Mouse (Mus musculus) forebrain, embryonic 13.5 days (tissue): ENCODE data around the gene Stoml3. TPM values are rescaled to one million over a fixed set of nuclear protein-coding genes. Genes with fewer than 3 reads are reported as not detected.

ENCODE experiments used
- ATAC-seq: fragments of 200-750 bp; cut with Nextera tagmentation; 2 replicates; pipeline ENCODE4 v1.8.0; 2017
- H3K27ac ChIP-seq: fragments of 300-500 bp; sonication (generic); 2 replicates; pipeline ENCODE4 v1.5.1; 2015; ENCODE audit warnings: inconsistent platforms, mild to moderate bottlenecking, moderate library complexity
- H3K27me3 ChIP-seq: fragments of 300-500 bp; sonication (generic); 2 replicates; pipeline ENCODE4 v1.6.1; 2015; ENCODE audit warnings: mild to moderate bottlenecking, inconsistent platforms
- H3K36me3 ChIP-seq: fragments of 300-500 bp; sonication (generic); 2 replicates; pipeline ENCODE4 v1.6.1; 2015; ENCODE audit warnings: mild to moderate bottlenecking, inconsistent platforms; ENCODE audit not compliant: poor library complexity, severe bottlenecking
- H3K4me1 ChIP-seq: fragments of 300-500 bp; sonication (generic); 2 replicates; pipeline ENCODE4 v1.6.1; 2015; ENCODE audit warnings: inconsistent platforms
- H3K4me2 ChIP-seq: fragments of 300-500 bp; sonication (generic); 2 replicates; pipeline ENCODE4 v1.6.1; 2015; ENCODE audit warnings: inconsistent platforms, mild to moderate bottlenecking, moderate library complexity
- H3K4me3 ChIP-seq: fragments of 300-500 bp; sonication (generic); 2 replicates; pipeline ENCODE4 v1.5.1; 2015; ENCODE audit warnings: mild to moderate bottlenecking, inconsistent platforms
- H3K9ac ChIP-seq: fragments of 300-500 bp; sonication (generic); 2 replicates; pipeline ENCODE4 v1.6.1; 2015; ENCODE audit warnings: mild to moderate bottlenecking, inconsistent platforms
- H3K9me3 ChIP-seq: fragments of 300-500 bp; sonication (generic); replicated peaks from 2 replicates; pipeline ENCODE4 v1.6.1; 2016; ENCODE audit warnings: inconsistent platforms
- WGBS: fragments of 180-500 bp; shearing (Covaris S2); methylation state at CpG from one replicate; pipeline ENCODE4 v1.1.7; 2015; 5-methylcytosine and 5-hydroxymethylcytosine counted together
- polyA plus RNA-seq: library from polyadenylated mRNA; unstranded; fragments of >200 nt; fragmentation: Nextera tagmentation; extraction: Ambion mirVana; gene quantifications from 2 replicates; pipeline ENCODE4 v1.2.1, GENCODE M21; 2015

Gene Stoml3
- not detected in 2 replicates for polyA plus RNA-seq

- 72% methylated on average over 6 of the region's 6 CpGs for WGBS
- no peaks in the 10 kb centered on the region for H3K36me3 ChIP-seq
Observed at GRCm38 (mm10) chr3:53488353-53488752, at the start of gene Stoml3. Gene Stoml3 (plus strand): TSS chr3:53488653.

GRCm38 (mm10) chr3:53445540-53445939 lies 42.9 kb upstream of the Stoml3 start:
- peaks cover 4% of the 10 kb centered on the region; the same call in 1 of the 2 replicates for H3K4me1 ChIP-seq
- no peak overlapping the region for H3K27ac ChIP-seq
- ATAC-seq = peak; percentile 61; the same call in 1 of the 2 replicates
- H3K27me3 ChIP-seq = no peaks in the 10 kb centered on the region
- no peak overlapping the region for H3K4me2 ChIP-seq
- 64% methylated on average over 5 of the region's 5 CpGs for WGBS
- H3K9ac ChIP-seq = no peak overlapping the region
- no peaks in the 10 kb centered on the region for H3K9me3 ChIP-seq
- no peak overlapping the region for H3K4me3 ChIP-seq
- peaks cover 13% of the 10 kb centered on the region for H3K36me3 ChIP-seq

More at GRCm38 (mm10) chr3:53488353-53488752, at the start of gene Stoml3:
- H3K27me3 ChIP-seq = no peaks in the 10 kb centered on the region
- H3K4me2 ChIP-seq = no peak within 1 kb of the TSS
- H3K4me1 ChIP-seq = no peaks in the 10 kb centered on the region
- H3K4me3 ChIP-seq = no peak within 1 kb of the TSS
- no peak for ATAC-seq
- no peaks in the 10 kb centered on the region for H3K9me3 ChIP-seq
- H3K9ac ChIP-seq = no peak within 1 kb of the TSS
- H3K27ac ChIP-seq = no peak within 1 kb of the TSS

GRCm38 (mm10) chr3:53446801-53447200 lies 41.7 kb upstream of the Stoml3 start:
- H3K9me3 ChIP-seq = no peaks in the 10 kb centered on the region
- H3K4me3 ChIP-seq = no peak overlapping the region
- ATAC-seq = no peak
- peaks cover 26% of the 10 kb centered on the region for H3K36me3 ChIP-seq
- H3K4me2 ChIP-seq = no peak overlapping the region
- H3K4me1 ChIP-seq = peaks cover 4% of the 10 kb centered on the region; the same call in 1 of the 2 replicates
- H3K9ac ChIP-seq = no peak overlapping the region
- no peaks in the 10 kb centered on the region for H3K27me3 ChIP-seq
- H3K27ac ChIP-seq = no peak overlapping the region
- 87% methylated on average over 3 of the region's 3 CpGs for WGBS

- Histone ChIP-seq H3K27ac (no peak overlapping the region), H3K9me3 (no peaks in the 10 kb centered on the region), H3K4me1 (peaks cover 4% of the 10 kb centered on the region; the same call in 1 of the 2 replicates), H3K27me3 (no peaks in the 10 kb centered on the region), H3K4me3 (no peak overlapping the region), H3K9ac (no peak overlapping the region), H3K36me3 (peaks cover 40% of the 10 kb centered on the region), H3K4me2 (no peak overlapping the region)
- WGBS = 33% methylated on average over 2 of the region's 2 CpGs
- peak; percentile 80 for ATAC-seq
Observed at GRCm38 (mm10) chr3:53448208-53448607, 40.2 kb upstream of the Stoml3 start.

- no peak for ATAC-seq
- no peak overlapping the region for H3K9ac ChIP-seq
- H3K4me1 ChIP-seq = no peaks in the 10 kb centered on the region
- no peak overlapping the region for H3K4me3 ChIP-seq
- H3K4me2 ChIP-seq = no peak overlapping the region
- H3K9me3 ChIP-seq = no peaks in the 10 kb centered on the region
- WGBS = 93% methylated on average over 11 of the region's 11 CpGs
- peaks cover 63% of the 10 kb centered on the region for H3K36me3 ChIP-seq
- no peaks in the 10 kb centered on the region for H3K27me3 ChIP-seq
- H3K27ac ChIP-seq = no peak overlapping the region
Observed at GRCm38 (mm10) chr3:53450666-53451065, 37.8 kb upstream of the Stoml3 start.

GRCm38 (mm10) chr3:53452351-53452750 lies 36.1 kb upstream of the Stoml3 start:
- peaks cover 78% of the 10 kb centered on the region for H3K36me3 ChIP-seq
- H3K27ac ChIP-seq = no peak overlapping the region
- no peak overlapping the region for H3K4me2 ChIP-seq
- no peaks in the 10 kb centered on the region for H3K4me1 ChIP-seq
- WGBS = 96% methylated on average over 10 of the region's 10 CpGs
- H3K27me3 ChIP-seq = no peaks in the 10 kb centered on the region
- ATAC-seq = no peak
- H3K9ac ChIP-seq = no peak overlapping the region
- H3K9me3 ChIP-seq = no peaks in the 10 kb centered on the region
- H3K4me3 ChIP-seq = no peak overlapping the region

GRCm38 (mm10) chr3:53453346-53453745 lies 35.1 kb upstream of the Stoml3 start:
- 95% methylated on average over 7 of the region's 7 CpGs for WGBS
- Histone ChIP-seq H3K27ac (no peak overlapping the region), H3K36me3 (peaks cover 85% of the 10 kb centered on the region), H3K9ac (no peak overlapping the region; the same call in 1 of the 2 replicates), H3K4me3 (no peak overlapping the region), H3K4me2 (no peak overlapping the region), H3K27me3 (no peaks in the 10 kb centered on the region), H3K4me1 (no peaks in the 10 kb centered on the region), H3K9me3 (no peaks in the 10 kb centered on the region)
- no peak for ATAC-seq

- Histone ChIP-seq H3K4me3 (no peak overlapping the region), H3K36me3 (peaks cover 91% of the 10 kb centered on the region), H3K9me3 (no peaks in the 10 kb centered on the region), H3K27me3 (no peaks in the 10 kb centered on the region), H3K27ac (no peak overlapping the region), H3K4me1 (no peaks in the 10 kb centered on the region), H3K4me2 (no peak overlapping the region), H3K9ac (no peak overlapping the region)
- no peak for ATAC-seq
- WGBS = 93% methylated on average over 6 of the region's 6 CpGs
Observed at GRCm38 (mm10) chr3:53454005-53454404, 34.4 kb upstream of the Stoml3 start.

- Histone ChIP-seq H3K27me3 (no peaks in the 10 kb centered on the region), H3K9me3 (no peaks in the 10 kb centered on the region), H3K27ac (no peak overlapping the region), H3K9ac (no peak overlapping the region), H3K36me3 (peaks cover 94% of the 10 kb centered on the region), H3K4me2 (no peak overlapping the region), H3K4me1 (no peaks in the 10 kb centered on the region), H3K4me3 (no peak overlapping the region)
- 96% methylated on average over 6 of the region's 6 CpGs for WGBS
- no peak for ATAC-seq
Observed at GRCm38 (mm10) chr3:53454561-53454960, 33.9 kb upstream of the Stoml3 start.

GRCm38 (mm10) chr3:53454984-53455383 lies 33.5 kb upstream of the Stoml3 start:
- H3K27ac ChIP-seq = no peak overlapping the region
- 87% methylated on average over 7 of the region's 7 CpGs for WGBS
- no peaks in the 10 kb centered on the region for H3K27me3 ChIP-seq
- H3K4me1 ChIP-seq = no peaks in the 10 kb centered on the region
- H3K4me3 ChIP-seq = no peak overlapping the region
- no peak overlapping the region for H3K4me2 ChIP-seq
- H3K9me3 ChIP-seq = no peaks in the 10 kb centered on the region
- ATAC-seq = no peak
- H3K36me3 ChIP-seq = peaks cover 94% of the 10 kb centered on the region
- no peak overlapping the region for H3K9ac ChIP-seq

GRCm38 (mm10) chr3:53457750-53458149 lies 30.7 kb upstream of the Stoml3 start:
- 82% methylated on average over 5 of the region's 5 CpGs for WGBS
- Histone ChIP-seq H3K36me3 (peaks cover 78% of the 10 kb centered on the region), H3K9ac (no peak overlapping the region), H3K27ac (no peak overlapping the region), H3K4me3 (no peak overlapping the region), H3K4me2 (no peak overlapping the region), H3K27me3 (no peaks in the 10 kb centered on the region), H3K9me3 (no peaks in the 10 kb centered on the region), H3K4me1 (peaks cover 18% of the 10 kb centered on the region)
- ATAC-seq = no peak

- Histone ChIP-seq H3K4me1 (peaks cover 23% of the 10 kb centered on the region), H3K4me2 (no peak overlapping the region), H3K9me3 (no peaks in the 10 kb centered on the region), H3K4me3 (no peak overlapping the region), H3K27me3 (no peaks in the 10 kb centered on the region), H3K27ac (no peak overlapping the region), H3K9ac (no peak overlapping the region), H3K36me3 (peaks cover 55% of the 10 kb centered on the region)
- no peak for ATAC-seq
- WGBS = 89% methylated on average over 9 of the region's 9 CpGs
Observed at GRCm38 (mm10) chr3:53460106-53460505, 28.3 kb upstream of the Stoml3 start.

- Histone ChIP-seq H3K27me3 (no peaks in the 10 kb centered on the region), H3K4me3 (peak overlapping the region; percentile 88), H3K9me3 (no peaks in the 10 kb centered on the region), H3K4me1 (peaks cover 47% of the 10 kb centered on the region), H3K4me2 (peak overlapping the region; percentile 83), H3K27ac (peak overlapping the region; percentile 78), H3K36me3 (peaks cover 31% of the 10 kb centered on the region), H3K9ac (peak overlapping the region; percentile 91)
- WGBS = 3% methylated on average over 9 of the region's 9 CpGs
- no peak; the same call in 1 of the 2 replicates for ATAC-seq
Observed at GRCm38 (mm10) chr3:53462701-53463045, 25.8 kb upstream of the Stoml3 start.
